Mouse (Mus musculus): ENCODE results near the gene Dnah8.

DNA sequence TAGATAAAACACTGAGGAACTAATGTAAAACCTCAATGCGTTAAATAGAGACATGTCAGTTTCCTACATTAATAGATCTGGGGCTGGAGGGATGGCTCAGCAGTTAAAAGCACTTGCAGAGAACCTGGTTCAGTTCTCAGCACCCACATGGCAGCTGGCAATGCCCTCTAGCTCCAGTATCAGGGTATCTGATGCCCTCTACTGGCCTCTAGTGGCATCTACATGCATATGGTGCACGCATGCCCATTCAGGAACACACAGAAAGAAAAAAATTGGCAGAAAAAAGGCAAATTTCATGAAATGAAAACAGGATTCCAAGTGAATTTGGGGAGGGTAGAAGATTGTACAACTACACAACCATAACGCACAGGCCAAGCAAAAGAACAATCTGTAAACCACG, 136.2 kb downstream of the Dnah8 start:
- TF ChIP-seq CTCF (IDR thresholded peaks at IDR 0.05; ENCODE audit: borderline replicate concordance, insufficient read depth, low read depth, low read length) (no peak), POLR2A (IDR thresholded peaks at IDR 0.05; ENCODE audit: borderline replicate concordance, insufficient read depth, low read length) (no peak)
